Mouse (Mus musculus): Measurements from ENCODE around the gene Krtap4-1.

DNA sequence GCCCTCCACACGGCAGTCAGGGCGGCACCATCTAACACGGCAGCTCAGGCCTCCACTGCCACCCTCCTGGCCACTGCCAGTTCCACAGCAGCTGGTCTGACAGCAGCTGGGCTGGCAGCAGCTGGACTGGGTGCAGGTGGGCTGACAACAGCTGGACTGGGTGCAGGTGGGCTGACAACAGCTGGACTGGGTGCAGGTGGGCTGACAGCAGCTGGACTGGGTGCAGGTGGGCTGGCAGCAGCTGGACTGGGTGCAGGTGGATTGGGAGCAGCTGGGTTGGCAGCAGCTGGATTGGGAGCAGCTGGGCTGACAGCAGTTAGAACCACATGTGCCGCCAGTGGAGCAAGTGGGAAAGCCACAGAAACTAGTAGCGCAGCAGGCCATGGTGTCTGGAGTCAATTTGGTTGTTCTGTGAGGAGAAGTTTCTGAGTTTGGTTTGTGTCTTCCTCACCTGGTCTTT is 44.8 kb downstream of the Krtap4-1 start, which contains the start of gene Krtap1-4:
- no peak for TF ChIP-seq CTCF (IDR thresholded peaks at IDR 0.05; ENCODE audit: control insufficient read depth, insufficient read depth, low read length)
- no peak for TF ChIP-seq POLR2A (IDR thresholded peaks at IDR 0.05; ENCODE audit: borderline replicate concordance, control insufficient read depth, low read depth, low read length)

Measured in bone marrow, adult 2 months (tissue).